Mouse (Mus musculus) small intestine, adult 2 months (tissue): ENCODE data around the gene Timm10.

Experiments used
- CTCF ChIP-seq: fragments of 200-500 bp; IDR thresholded peaks from 2 replicates; pipeline ENCODE4 v1.5.1; 2012; ENCODE audit warnings: low read depth, mild to moderate bottlenecking, control low read depth, inconsistent platforms, low read length, moderate library complexity, mixed read lengths; ENCODE audit not compliant: insufficient replicate concordance, insufficient read length; ENCODE audit errors: extremely low read depth
- POLR2A ChIP-seq: fragments of 200-500 bp; IDR thresholded peaks from 2 replicates; pipeline ENCODE4 v1.6.1; 2012; ENCODE audit warnings: low read depth, mild to moderate bottlenecking, control low read depth, inconsistent platforms, low read length, moderate library complexity

GRCm38 (mm10) chr2:84812676-84813075, 14.1 kb upstream of the Timm10 start:
- TF ChIP-seq POLR2A, result no peak
- no peak for TF ChIP-seq CTCF
